In genomic region chr9:36933813-36934493, GRCm38 (mm10) we compare ENCODE assay signal across 8 mouse cellular contexts.
DNase-seq lines count a peak whose midpoint lies in the region; ATAC-seq lines count a peak whose summit lies in the region.

No protein-coding gene starts in this region.

- peaks cover 30% of the 10 kb centered on the region for H3K36me3 ChIP-seq in embryonic facial prominence, embryonic 10.5 days (replicated peaks)
- no peaks in the 10 kb centered on the region for H3K36me3 ChIP-seq in limb, embryonic 10.5 days
- H3K36me3 ChIP-seq in neural tube, embryonic 11.5 days (ENCODE audit: control insufficient read depth, insufficient read depth, low read length) = no peaks in the 10 kb centered on the region

- H3K9ac ChIP-seq in neural tube, embryonic 11.5 days (ENCODE audit: low read length) = no peak overlapping the region

- H3K9me3 ChIP-seq in embryonic facial prominence, embryonic 10.5 days = 0 out of 2 replicates have a peak, but pooled peaks cover 2% of the 10 kb centered on the region
- H3K9me3 ChIP-seq in limb, embryonic 10.5 days (replicated peaks) = no peaks in the 10 kb centered on the region
- H3K9me3 ChIP-seq in neural tube, embryonic 11.5 days (ENCODE audit: control insufficient read depth, low read length) = no peaks in the 10 kb centered on the region

- H3K4me2 ChIP-seq in neural tube, embryonic 11.5 days (ENCODE audit: low read depth) = no peak overlapping the region

- ATAC-seq in neural tube, embryonic 11.5 days (ENCODE audit: insufficient read depth, low FRiP score, low TSS enrichment) = peak; percentile 72

- no peak overlapping the region for H3K27ac ChIP-seq in embryonic facial prominence, embryonic 10.5 days (replicated peaks)
- no peak overlapping the region for H3K27ac ChIP-seq in limb, embryonic 10.5 days
- peak overlapping the region; percentile 31; the same call in 1 of the 2 replicates for H3K27ac ChIP-seq in neural tube, embryonic 11.5 days (ENCODE audit: low read depth, low read length)

- WGBS in embryonic facial prominence, embryonic 10.5 days = 44% methylated on average over 16 of the region's 16 CpGs
- WGBS in limb, embryonic 10.5 days = 28% methylated on average over 16 of the region's 16 CpGs
- 25% methylated on average over 16 of the region's 16 CpGs for WGBS in neural tube, embryonic 11.5 days

- H3K4me3 ChIP-seq in embryonic facial prominence, embryonic 10.5 days = no peak overlapping the region
- peak overlapping the region; percentile 18 for H3K4me3 ChIP-seq in limb, embryonic 10.5 days
- no peak overlapping the region for H3K4me3 ChIP-seq in neural tube, embryonic 11.5 days (ENCODE audit: low read depth, low read length)

- H3K4me1 ChIP-seq in embryonic facial prominence, embryonic 10.5 days = peaks cover 21% of the 10 kb centered on the region
- peaks cover 29% of the 10 kb centered on the region for H3K4me1 ChIP-seq in limb, embryonic 10.5 days
- peaks cover 17% of the 10 kb centered on the region for H3K4me1 ChIP-seq in neural tube, embryonic 11.5 days (ENCODE audit: control insufficient read depth, insufficient read depth, low read length)

- H3K27me3 ChIP-seq in embryonic facial prominence, embryonic 10.5 days (replicated peaks; ENCODE audit: low read depth, poor library complexity, severe bottlenecking) = no peaks in the 10 kb centered on the region
- peaks cover 76% of the 10 kb centered on the region for H3K27me3 ChIP-seq in limb, embryonic 10.5 days (ENCODE audit: low read depth, poor library complexity, severe bottlenecking)
- no peaks in the 10 kb centered on the region for H3K27me3 ChIP-seq in neural tube, embryonic 11.5 days (ENCODE audit: control insufficient read depth, insufficient read depth, low read length)

- peak; percentile 72 for DNase-seq in urinary bladder, postnatal 14 days (ENCODE audit: low spot score)
- no peak for DNase-seq in urinary bladder, adult 2 months (ENCODE audit: low spot score)
- DNase-seq in embryonic facial prominence, embryonic 10.5 days (ENCODE audit: low spot score) = peak; percentile 68
- DNase-seq in heart, adult 8-10 months (ENCODE audit: low spot score) = peak; percentile 41
- DNase-seq in kidney, adult 8-10 months = peak; percentile 18 to 36
- peak; percentile 61 for DNase-seq in limb, embryonic 10.5 days (ENCODE audit: low spot score)
- peak; percentile 75 for DNase-seq in neural tube, embryonic 11.5 days (ENCODE audit: low spot score)
- DNase-seq in testis, postnatal 14 days (ENCODE audit: low spot score) = peak; percentile 65
